Mouse (Mus musculus) embryonic fibroblast, embryonic 13.5 days (primary cell): ENCODE results near the gene Slc39a11.

Experiments used
- CTCF ChIP-seq: IDR thresholded peaks from 2 replicates; pipeline ENCODE4 v1.5.1; 2011; ENCODE audit warnings: mild to moderate bottlenecking, control low read depth, low read length, moderate library complexity, borderline replicate concordance; ENCODE audit not compliant: insufficient read depth
- POLR2A ChIP-seq: IDR thresholded peaks from 2 replicates; pipeline ENCODE4 v1.6.1; 2011; ENCODE audit warnings: low read depth, mild to moderate bottlenecking, control low read depth, low read length, moderate library complexity

DNA sequence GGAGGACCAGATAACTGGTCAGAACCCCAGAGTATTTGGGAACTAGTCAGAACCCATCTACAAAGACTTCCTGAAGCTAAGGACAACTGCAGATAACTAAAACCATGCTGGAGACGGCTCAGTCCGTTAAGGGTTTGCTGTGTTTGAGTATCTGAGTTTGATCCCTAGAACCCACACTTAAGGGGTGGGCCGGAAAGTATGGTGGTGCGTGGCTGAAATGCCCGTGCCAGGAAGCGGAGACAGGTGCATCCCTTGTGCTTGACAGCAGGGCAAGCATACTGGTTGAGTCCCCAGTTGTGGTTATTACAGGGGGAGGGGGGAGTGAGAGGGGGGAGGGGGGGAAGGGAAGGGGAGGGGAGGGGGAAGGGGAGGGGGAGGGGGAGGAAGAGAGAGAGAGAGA, 35.4 kb downstream of the Slc39a11 start:
- TF ChIP-seq POLR2A = no peak
- no peak for TF ChIP-seq CTCF
